Mouse (Mus musculus) bone marrow, adult 2 months (tissue): ENCODE data around the gene Camk2b. TPM values are rescaled to one million over a fixed set of nuclear protein-coding genes. Genes with fewer than 3 reads are reported as not detected.
A peak's percentile ranks its signal among the peaks of the same experiment; 100 is the strongest.

Experiments used
- H3K27ac ChIP-seq: fragments of 200-500 bp; 2 replicates; pipeline ENCODE4 v1.5.1; 2012; ENCODE audit warnings: low read depth, mild to moderate bottlenecking, control low read depth, inconsistent platforms, low read length; ENCODE audit not compliant: control insufficient read depth, poor library complexity, insufficient read depth
- H3K4me1 ChIP-seq: fragments of 200-500 bp; 2 replicates; pipeline ENCODE4 v1.6.1; 2011; ENCODE audit warnings: low read length; ENCODE audit not compliant: control insufficient read depth, insufficient read depth
- H3K4me3 ChIP-seq: fragments of 200-500 bp; replicated peaks from 2 replicates; pipeline ENCODE3; 2011; ENCODE audit warnings: mild to moderate bottlenecking, low read depth, low read length, control low read depth; ENCODE audit not compliant: control insufficient read depth
- CTCF ChIP-seq: fragments of 200-500 bp; IDR thresholded peaks from 2 replicates; pipeline ENCODE4 v1.5.1; 2011; ENCODE audit warnings: low read length, control low read depth; ENCODE audit not compliant: control insufficient read depth, insufficient read depth
- POLR2A ChIP-seq: fragments of 200-500 bp; IDR thresholded peaks from 2 replicates; pipeline ENCODE4 v1.6.1; 2011; ENCODE audit warnings: low read depth, mild to moderate bottlenecking, control low read depth, low read length, borderline replicate concordance; ENCODE audit not compliant: control insufficient read depth
- WGBS: fragments of 180-500 bp; shearing (Covaris S2); methylation state at CpG from one replicate; pipeline ENCODE4 v1.1.7; 2018; 5-methylcytosine and 5-hydroxymethylcytosine counted together
- polyA plus RNA-seq: library from polyadenylated mRNA; stranded (reverse); fragments of >200 nt; gene quantifications from 2 replicates; pipeline ENCODE4 v1.2.4, GENCODE M21; 2011; ENCODE audit warnings: low replicate concordance; ENCODE audit not compliant: missing spikeins, insufficient read depth, insufficient read length

Camk2b gene
- polyA plus RNA-seq, 1 experiment = 5.1 TPM

DNA sequence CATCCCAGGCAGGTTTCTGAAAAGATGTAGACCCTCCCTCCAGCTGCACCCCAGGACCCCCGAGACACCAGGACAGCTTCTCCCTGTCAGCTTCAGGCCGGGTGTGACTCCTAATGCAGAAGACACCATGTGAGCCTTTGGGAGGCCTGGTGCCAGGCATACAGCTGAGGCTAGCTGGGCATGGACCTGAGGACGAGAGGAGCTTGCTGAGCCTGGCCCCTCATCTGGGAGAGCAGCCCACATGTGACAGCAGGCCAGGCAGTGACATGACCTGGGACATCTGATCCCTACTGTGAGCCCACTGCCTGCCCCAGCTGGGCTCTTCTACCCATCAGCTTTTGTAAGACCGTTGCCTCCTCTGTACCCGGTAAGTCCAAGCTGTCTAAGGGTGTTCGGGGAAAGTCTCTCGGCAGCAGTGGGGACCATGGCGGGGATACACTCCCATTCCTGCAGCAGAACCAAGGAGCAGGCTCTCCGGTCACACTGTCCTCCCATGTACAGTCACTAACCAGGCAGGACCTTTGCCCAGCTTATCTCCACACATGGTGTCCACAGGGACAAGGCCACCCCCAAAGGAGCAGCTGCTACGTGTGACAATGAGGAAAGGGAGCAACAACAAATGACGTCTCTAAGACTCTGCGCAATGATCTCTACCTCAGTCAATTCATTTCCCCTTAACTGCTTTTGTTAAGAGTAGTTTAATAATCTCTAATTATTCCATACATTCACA, 41.1 kb downstream of the Camk2b start:
- TF ChIP-seq POLR2A = no peak
- no peak for TF ChIP-seq CTCF
- H3K4me1 ChIP-seq = no peaks in the 10 kb centered on the region
- WGBS = 83% methylated on average over 12 of the region's 12 CpGs
- H3K4me3 ChIP-seq = no peak overlapping the region
- H3K27ac ChIP-seq = no peak overlapping the region

- 65% methylated on average over 17 of the region's 17 CpGs for WGBS
- no peak for TF ChIP-seq POLR2A
- no peak for TF ChIP-seq CTCF
- Histone ChIP-seq H3K4me3 (no peak overlapping the region), H3K27ac (peak overlapping the region; percentile 21; the same call in 1 of the 2 replicates), H3K4me1 (peaks cover 8% of the 10 kb centered on the region)
Observed at GRCm38 (mm10) chr11:6020897-6021839, 45.0 kb downstream of the Camk2b start.

- Histone ChIP-seq H3K4me1 (peaks cover 8% of the 10 kb centered on the region), H3K4me3 (no peak overlapping the region), H3K27ac (peak overlapping the region; percentile 41)
- TF ChIP-seq CTCF (no peak), POLR2A (no peak)
- WGBS = 74% methylated on average over 5 of the region's 5 CpGs
Observed at GRCm38 (mm10) chr11:6020360-6020759, 45.8 kb downstream of the Camk2b start.

DNA sequence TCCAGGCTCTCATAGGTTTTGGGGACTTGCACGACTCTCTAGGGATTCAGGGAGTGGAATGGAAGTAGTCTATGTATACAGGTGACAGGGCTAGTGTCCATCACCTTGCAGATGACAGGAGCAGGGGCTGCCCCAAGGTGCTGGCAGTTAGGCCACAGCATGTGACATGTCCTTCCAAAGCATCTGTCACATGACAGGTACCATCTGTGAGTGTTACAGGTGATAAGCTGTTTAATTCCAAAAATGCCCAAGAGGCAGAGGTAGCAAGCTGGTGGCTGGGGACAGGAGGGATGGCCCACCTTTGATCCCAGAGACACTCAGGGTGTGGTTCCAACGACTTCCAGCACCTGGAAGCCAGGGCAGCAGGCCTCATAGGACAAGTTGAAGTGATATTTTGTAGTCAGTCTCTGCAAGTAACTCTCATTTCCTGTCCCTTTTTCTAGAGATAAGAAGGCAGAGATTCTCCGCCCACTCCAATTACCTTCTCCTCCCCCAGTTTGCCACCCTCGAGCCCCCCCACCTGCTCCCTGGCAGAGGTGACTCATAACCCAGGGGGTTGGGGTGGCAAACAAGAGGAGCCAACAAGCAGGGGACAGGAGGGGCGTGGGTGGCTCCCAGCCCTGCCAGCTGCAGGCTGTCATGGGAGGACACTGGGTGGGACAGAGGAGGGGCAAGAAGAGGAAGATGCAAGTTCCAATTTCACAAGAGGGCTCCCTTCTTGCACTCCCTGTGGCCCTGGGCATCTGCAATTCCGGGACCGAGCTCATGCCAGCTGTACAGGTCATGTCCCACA, 47.7 kb downstream of the Camk2b start:
- WGBS = 24% methylated on average over 7 of the region's 7 CpGs
- Histone ChIP-seq H3K4me1 (peaks cover 8% of the 10 kb centered on the region), H3K27ac (0 out of 2 replicates have a peak overlapping the region, but pooled peaks have one; percentile 5), H3K4me3 (no peak overlapping the region)
- TF ChIP-seq POLR2A (no peak), CTCF (no peak)

GRCm38 (mm10) chr11:6017484-6018140, 48.5 kb downstream of the Camk2b start:
- no peak overlapping the region for H3K4me3 ChIP-seq
- TF ChIP-seq CTCF (no peak), POLR2A (no peak)
- WGBS = 71% methylated on average over 11 of the region's 11 CpGs
- peaks cover 8% of the 10 kb centered on the region for H3K4me1 ChIP-seq
- peak overlapping the region; percentile 5; the same call in 1 of the 2 replicates for H3K27ac ChIP-seq

DNA sequence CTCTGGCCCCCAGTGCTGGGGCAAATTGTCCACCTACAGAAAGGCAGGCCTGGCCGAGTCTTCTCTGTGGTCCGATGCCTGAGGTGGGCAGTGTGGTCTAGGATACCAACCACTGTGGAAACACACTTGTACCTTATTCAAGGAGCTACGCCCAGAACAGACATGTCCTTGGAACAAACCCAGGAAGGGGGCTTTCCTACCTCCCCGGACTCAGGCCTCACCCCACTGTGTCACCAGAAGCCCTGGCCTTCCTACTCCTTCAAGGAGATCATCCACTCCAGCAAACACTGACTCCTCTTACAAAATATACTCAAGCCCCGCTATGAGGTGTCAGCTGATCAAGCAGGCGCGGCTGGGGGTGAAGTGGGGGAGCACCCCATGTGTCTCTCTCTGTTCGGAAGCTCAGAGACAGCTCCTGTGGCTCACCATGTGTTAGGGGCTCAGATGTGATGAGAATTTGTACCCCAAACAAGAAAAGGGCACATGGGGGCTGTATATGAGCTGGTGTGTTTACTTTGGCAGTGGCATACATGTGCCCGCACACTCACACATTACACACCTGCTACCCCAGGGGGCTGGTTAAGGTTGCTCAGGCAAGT, 49.3 kb downstream of the Camk2b start:
- no peak overlapping the region for H3K4me3 ChIP-seq
- H3K4me1 ChIP-seq = peaks cover 9% of the 10 kb centered on the region
- TF ChIP-seq CTCF (no peak), POLR2A (no peak)
- H3K27ac ChIP-seq = no peak overlapping the region
- 71% methylated on average over 9 of the region's 9 CpGs for WGBS

- Histone ChIP-seq H3K4me3 (no peak overlapping the region), H3K27ac (no peak overlapping the region), H3K4me1 (peaks cover 9% of the 10 kb centered on the region)
- TF ChIP-seq CTCF = no peak
- no peak for TF ChIP-seq POLR2A
- WGBS = 4% methylated on average over 2 of the region's 3 CpGs
Observed at GRCm38 (mm10) chr11:6016368-6016767, 49.8 kb downstream of the Camk2b start.
